Mouse (Mus musculus) MEL (cell line): Measurements from ENCODE around the gene Ttyh2. TPM values are rescaled to one million over a fixed set of nuclear protein-coding genes. Genes with fewer than 3 reads are reported as not detected.

Source experiments
- DNase-seq: peaks from one replicate; pipeline ENCODE4 v3.0.0; 2011; ENCODE audit warnings: low read depth, low spot score
- H3K27ac ChIP-seq: 2 replicates; pipeline ENCODE4 v1.5.1; 2012; ENCODE audit warnings: low read depth, mild to moderate bottlenecking, control low read depth, low read length, moderate library complexity; ENCODE audit not compliant: control insufficient read depth
- H3K27me3 ChIP-seq, 2 experiments: fragments of 150-350 bp in 1 of 2; sonication (generic) in 1 of 2; 2 replicates each; pipeline ENCODE4 v1.6.1; 2012; ENCODE audit warnings: low read length in 2 of 2, mild to moderate bottlenecking in 2 of 2, improper control_type of control experiment in 1 of 2, moderate library complexity in 1 of 2; ENCODE audit not compliant: insufficient read depth in 2 of 2, control insufficient read depth in 1 of 2
- H3K36me3 ChIP-seq, 2 experiments: 2 replicates each; pipeline ENCODE4 v1.6.1; 2012 to 2014; ENCODE audit warnings: low read length in 2 of 2, improper control_type of control experiment in 1 of 2, inconsistent platforms in 1 of 2, mild to moderate bottlenecking in 1 of 2; ENCODE audit not compliant: insufficient read depth in 2 of 2, control insufficient read depth in 1 of 2
- H3K4me1 ChIP-seq, 2 experiments: fragments of 150-350 bp in 1 of 2; sonication (generic) in 1 of 2; 2 replicates each; pipeline ENCODE4 v1.6.1; 2012; ENCODE audit warnings: low read length in 2 of 2, improper control_type of control experiment in 1 of 2, mild to moderate bottlenecking in 1 of 2; ENCODE audit not compliant: insufficient read depth in 2 of 2, control insufficient read depth in 1 of 2
- H3K4me3 ChIP-seq, 2 experiments: fragments of 150-350 bp in 1 of 2; sonication (generic) in 1 of 2; 2 replicates each; pipeline ENCODE4 v1.5.1; 2012; ENCODE audit warnings: low read depth in 2 of 2, low read length in 2 of 2, mild to moderate bottlenecking in 2 of 2, moderate library complexity in 2 of 2, control low read depth in 1 of 2, improper control_type of control experiment in 1 of 2; ENCODE audit not compliant: control insufficient read depth in 1 of 2, insufficient read depth in 1 of 2
- H3K79me2 ChIP-seq: 2 replicates; pipeline ENCODE4 v1.6.1; 2012; ENCODE audit warnings: mild to moderate bottlenecking, low read length, moderate library complexity; ENCODE audit not compliant: control insufficient read depth, poor library complexity, insufficient read depth
- H3K9ac ChIP-seq: 2 replicates; pipeline ENCODE4 v1.6.1; 2012; ENCODE audit warnings: low read depth, mild to moderate bottlenecking, control low read depth, low read length, moderate library complexity; ENCODE audit not compliant: control insufficient read depth, poor library complexity, severe bottlenecking
- H3K9me3 ChIP-seq: fragments of 150-350 bp; sonication (generic); replicated peaks from 2 replicates; pipeline ENCODE4 v1.6.1; 2012; ENCODE audit warnings: mild to moderate bottlenecking, low read length, improper control_type of control experiment, moderate library complexity; ENCODE audit not compliant: insufficient read depth
- BHLHE40 ChIP-seq: IDR thresholded peaks from 2 replicates; pipeline ENCODE4 v1.6.1; 2012; ENCODE audit warnings: low read depth, mild to moderate bottlenecking, inconsistent platforms, low read length, improper control_type of control experiment, borderline replicate concordance
- CHD1 ChIP-seq: IDR thresholded peaks from 2 replicates; pipeline ENCODE4 v1.6.1; 2012; ENCODE audit warnings: low read depth, mild to moderate bottlenecking, inconsistent platforms, low read length, improper control_type of control experiment
- CHD2 ChIP-seq: IDR thresholded peaks from 2 replicates; pipeline ENCODE4 v1.6.1; 2011; ENCODE audit warnings: low read length, improper control_type of control experiment
- CTCF ChIP-seq, 3 experiments: IDR thresholded peaks in 2 of 3; conservative IDR thresholded peaks in 1 of 3; 2 replicates each; pipeline ENCODE4 v1.5.1; 2011 to 2012; ENCODE audit warnings: low read length in 3 of 3, low read depth in 2 of 3, mild to moderate bottlenecking in 2 of 3, improper control_type of control experiment in 1 of 3, inconsistent platforms in 1 of 3, mixed read lengths in 1 of 3, moderate library complexity in 1 of 3; ENCODE audit not compliant: control insufficient read depth in 1 of 3, insufficient read depth in 1 of 3, poor library complexity in 1 of 3, severe bottlenecking in 1 of 3
- E2F4 ChIP-seq: IDR thresholded peaks from 2 replicates; pipeline ENCODE4 v1.6.1; 2011; ENCODE audit warnings: low read depth, low read length, improper control_type of control experiment, borderline replicate concordance
- ETS1 ChIP-seq: IDR thresholded peaks from 2 replicates; pipeline ENCODE4 v1.6.1; 2012; ENCODE audit warnings: low read depth, mild to moderate bottlenecking, inconsistent platforms, low read length, improper control_type of control experiment, moderate library complexity
- GABPA ChIP-seq: IDR thresholded peaks from 2 replicates; pipeline ENCODE4 v1.6.1; 2012; ENCODE audit warnings: low read depth, mild to moderate bottlenecking, inconsistent platforms, low read length, improper control_type of control experiment, moderate library complexity
- GATA1 ChIP-seq: IDR thresholded peaks from 2 replicates; pipeline ENCODE4 v1.6.1; 2011; ENCODE audit warnings: low read depth, low read length, improper control_type of control experiment
- JUND ChIP-seq: IDR thresholded peaks from 2 replicates; pipeline ENCODE4 v1.6.1; 2011; ENCODE audit warnings: low read depth, mild to moderate bottlenecking, improper control_type of control experiment, low read length
- KAT2A ChIP-seq: conservative IDR thresholded peaks from 2 replicates; pipeline ENCODE4 v1.6.1; 2012; ENCODE audit warnings: low read depth, low read length, improper control_type of control experiment, inconsistent platforms
- MAFK ChIP-seq: IDR thresholded peaks from 2 replicates; pipeline ENCODE4 v1.6.1; 2011; ENCODE audit warnings: low read depth, mild to moderate bottlenecking, low read length, improper control_type of control experiment, borderline replicate concordance
- MAX ChIP-seq: IDR thresholded peaks from 2 replicates; pipeline ENCODE4 v1.6.1; 2011; ENCODE audit warnings: low read length, improper control_type of control experiment
- MXI1 ChIP-seq: IDR thresholded peaks from 2 replicates; pipeline ENCODE4 v1.6.1; 2011; ENCODE audit warnings: mild to moderate bottlenecking, low read depth, low read length, improper control_type of control experiment
- MYC ChIP-seq: IDR thresholded peaks from 2 replicates; pipeline ENCODE4 v1.6.1; 2011; ENCODE audit warnings: low read depth, mild to moderate bottlenecking, low read length, improper control_type of control experiment, moderate library complexity
- NRF1 ChIP-seq: IDR thresholded peaks from 2 replicates; pipeline ENCODE4 v1.6.1; 2014; ENCODE audit warnings: low read depth, mild to moderate bottlenecking, inconsistent platforms, low read length, improper control_type of control experiment, moderate library complexity; ENCODE audit not compliant: poor library complexity, insufficient read depth, severe bottlenecking
- POLR2AphosphoS2 ChIP-seq: IDR thresholded peaks from 2 replicates; pipeline ENCODE4 v1.6.1; 2011; ENCODE audit warnings: low read length, improper control_type of control experiment
- POLR2AphosphoS5 ChIP-seq: IDR thresholded peaks from 2 replicates; pipeline ENCODE4 v1.6.1; 2012; ENCODE audit warnings: low read depth, borderline replicate concordance, mild to moderate bottlenecking, inconsistent platforms, low read length, moderate library complexity, mixed read lengths
- RAD21 ChIP-seq: IDR thresholded peaks from 2 replicates; pipeline ENCODE4 v1.6.1; 2011; ENCODE audit warnings: mild to moderate bottlenecking, low read depth, low read length, improper control_type of control experiment
- SMC3 ChIP-seq: IDR thresholded peaks from 2 replicates; pipeline ENCODE4 v1.6.1; 2011; ENCODE audit warnings: low read depth, low read length, improper control_type of control experiment
- TAL1 ChIP-seq: IDR thresholded peaks from 2 replicates; pipeline ENCODE4 v1.6.1; 2012; ENCODE audit warnings: mild to moderate bottlenecking, inconsistent platforms, low read length, moderate library complexity, mixed read lengths
- TBP ChIP-seq: IDR thresholded peaks from 2 replicates; pipeline ENCODE4 v1.8.0; 2011; ENCODE audit warnings: low read depth, low read length, improper control_type of control experiment
- TCF12 ChIP-seq: IDR thresholded peaks from 2 replicates; pipeline ENCODE4 v1.6.1; 2014; ENCODE audit warnings: low read depth, mild to moderate bottlenecking, inconsistent platforms, low read length, improper control_type of control experiment, moderate library complexity
- UBTF ChIP-seq: IDR thresholded peaks from 2 replicates; pipeline ENCODE4 v1.6.1; 2012; ENCODE audit warnings: low read depth, mild to moderate bottlenecking, inconsistent platforms, low read length, improper control_type of control experiment, moderate library complexity, borderline replicate concordance; ENCODE audit not compliant: insufficient read depth
- USF2 ChIP-seq, 2 experiments: IDR thresholded peaks; 2 replicates each; pipeline ENCODE4 v1.6.1; 2011 to 2012; ENCODE audit warnings: improper control_type of control experiment in 2 of 2, low read length in 2 of 2, borderline replicate concordance in 1 of 2, inconsistent platforms in 1 of 2, low read depth in 1 of 2, mild to moderate bottlenecking in 1 of 2; ENCODE audit not compliant: insufficient read depth in 1 of 2
- ZC3H11A ChIP-seq: IDR thresholded peaks from 2 replicates; pipeline ENCODE4 v1.6.1; 2012; ENCODE audit warnings: low read depth, mild to moderate bottlenecking, inconsistent platforms, low read length, improper control_type of control experiment
- ZKSCAN1 ChIP-seq: IDR thresholded peaks from 2 replicates; pipeline ENCODE4 v1.6.1; 2012; ENCODE audit warnings: low read depth, mild to moderate bottlenecking, inconsistent platforms, low read length, improper control_type of control experiment, moderate library complexity
- polyA plus RNA-seq, 2 experiments: library from polyadenylated mRNA; stranded (reverse) in 1 of 2; unstranded in 1 of 2; fragments of >175 nt in 1 of 2; fragments of >200 nt in 1 of 2; gene quantifications; 2 replicates each; pipeline versions ENCODE4 v1.2.1 to v1.2.4; 2012; ENCODE audit warnings: low replicate concordance in 2 of 2, low read depth in 1 of 2; ENCODE audit not compliant: insufficient read length in 2 of 2, insufficient read depth in 1 of 2, missing spikeins in 1 of 2
- total RNA-seq: library from RNA; depleted of rRNA; stranded (reverse); fragments of 300-350 nt; gene quantifications from 2 replicates; pipeline ENCODE4 v1.2.3, GENCODE M21; 2012

Gene Ttyh2
- total and polyA plus RNA-seq, 3 experiments, result 7.2 to 9.7 TPM; not detected in 1

DNA sequence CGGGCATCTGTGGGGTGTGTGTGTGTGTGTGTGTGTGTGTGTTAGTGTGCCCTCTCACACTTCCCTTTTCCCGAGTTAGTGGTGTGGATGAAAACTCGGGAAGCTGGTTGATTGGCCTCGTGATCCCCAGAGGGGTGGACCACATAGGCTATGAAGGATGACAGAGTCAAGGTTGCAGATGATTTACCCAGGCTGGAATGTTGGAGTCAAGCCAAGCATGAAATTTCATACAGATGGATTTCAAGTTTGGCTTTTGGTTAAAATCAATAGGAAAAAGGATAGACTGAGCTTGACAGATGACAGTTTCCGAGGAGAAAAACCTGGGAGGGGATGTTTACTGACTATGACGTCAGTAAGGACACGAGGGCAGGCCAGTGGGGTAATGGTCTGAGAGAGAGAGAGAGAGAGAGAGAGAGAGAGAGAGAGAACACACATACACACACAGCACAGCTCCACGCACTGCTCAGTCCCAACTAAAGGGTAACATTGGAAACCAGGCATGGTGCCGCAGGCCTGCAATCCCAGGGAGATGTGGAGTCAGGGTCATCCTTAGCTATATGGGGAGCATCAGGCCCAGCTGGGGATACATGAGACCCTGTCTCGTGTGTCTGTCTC is 12.4 kb downstream of the Ttyh2 start:
- Histone ChIP-seq H3K4me3 (no peak overlapping the region), H3K27me3 (no peaks in the 10 kb centered on the region), H3K79me2 (no peaks in the 10 kb centered on the region), H3K27ac (no peak overlapping the region), H3K36me3 (peaks cover 0 to 5% of the 10 kb centered on the region in 2 experiments; a peak in 2 of 4 replicates), H3K9me3 (no peaks in the 10 kb centered on the region), H3K9ac (no peak overlapping the region), H3K4me1 (peaks cover 4 to 18% of the 10 kb centered on the region in 2 experiments)
- DNase-seq, result no peak
- TF ChIP-seq MXI1, result no peak
- no peak for TF ChIP-seq CHD1
- no peak for TF ChIP-seq E2F4
- TF ChIP-seq TAL1, result no peak
- TF ChIP-seq UBTF, result no peak
- no peak for TF ChIP-seq CTCF (IDR thresholded peaks at IDR 0.05 in 2 of 3, conservative IDR thresholded peaks at IDR 0.05 in 1 of 3; ENCODE audit: control insufficient read depth in 1 of 3, insufficient read depth in 1 of 3, low read depth in 2 of 3, low read length in 3 of 3, poor library complexity in 1 of 3, severe bottlenecking in 1 of 3)
- TF ChIP-seq CHD2, result no peak
- no peak for TF ChIP-seq ETS1
- no peak for TF ChIP-seq NRF1
- TF ChIP-seq BHLHE40, result no peak
- TF ChIP-seq KAT2A, result no peak
- no peak for TF ChIP-seq TBP
- TF ChIP-seq MAX, result no peak
- TF ChIP-seq USF2 (IDR thresholded peaks at IDR 0.05; ENCODE audit: borderline replicate concordance in 1 of 2, insufficient read depth in 1 of 2, low read depth in 1 of 2, low read length in 2 of 2), result no peak
- no peak for TF ChIP-seq GATA1
- TF ChIP-seq GABPA, result no peak

DNA sequence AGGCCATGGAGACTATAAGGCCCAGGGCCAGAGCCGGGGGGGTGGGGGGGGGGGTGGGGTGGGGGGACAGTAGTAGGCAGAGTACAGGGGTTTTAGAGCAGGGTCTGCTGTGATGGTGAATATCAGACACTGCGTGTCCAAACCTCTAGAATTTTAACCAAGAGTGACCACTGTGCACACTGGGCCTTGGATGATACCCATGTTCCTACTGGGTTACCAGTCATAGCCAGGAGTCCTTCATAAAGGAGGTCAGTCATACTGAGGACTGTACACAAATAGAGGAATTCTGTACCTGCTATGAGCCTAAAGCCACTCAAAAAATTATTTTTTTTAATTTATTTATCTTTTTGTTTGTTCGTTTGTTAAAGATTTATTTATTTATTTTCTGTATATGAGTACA is 13.5 kb downstream of the Ttyh2 start:
- no peaks in the 10 kb centered on the region for H3K79me2 ChIP-seq
- no peaks in the 10 kb centered on the region for H3K9me3 ChIP-seq
- H3K4me1 ChIP-seq, result peaks cover 4 to 10% of the 10 kb centered on the region in 2 experiments
- DNase-seq, result no peak
- H3K4me3 ChIP-seq, result no peak overlapping the region
- no peak overlapping the region for H3K9ac ChIP-seq
- H3K36me3 ChIP-seq, result peaks cover 0 to 5% of the 10 kb centered on the region in 2 experiments; a peak in 2 of 4 replicates
- no peak overlapping the region for H3K27ac ChIP-seq
- TF ChIP-seq MYC (no peak), POLR2AphosphoS5 (no peak), USF2 (IDR thresholded peaks at IDR 0.05; ENCODE audit: borderline replicate concordance in 1 of 2, insufficient read depth in 1 of 2, low read depth in 1 of 2, low read length in 2 of 2) (no peak), ETS1 (no peak), CHD1 (no peak), POLR2AphosphoS2 (no peak), TCF12 (no peak), MXI1 (no peak), JUND (no peak), ZC3H11A (no peak), RAD21 (no peak), MAFK (no peak), ZKSCAN1 (no peak), GABPA (no peak), TBP (no peak), SMC3 (no peak), NRF1 (no peak)
- H3K27me3 ChIP-seq, result no peaks in the 10 kb centered on the region
